Mouse (Mus musculus) frontal cortex, postnatal 14 days (tissue): ENCODE measurements around the gene Sntb2.

ENCODE experiments used
- DNase-seq, 2 experiments: peaks; one replicate each; pipeline ENCODE4 v3.0.0; 2022; ENCODE audit warnings: low spot score in 2 of 2

Gene Sntb2

GRCm38 (mm10) chr8:106929921-106930320 is 5.6 kb upstream of the Sntb2 start:
- no peak for DNase-seq

GRCm38 (mm10) chr8:106932376-106933065 is 3.0 kb upstream of the Sntb2 start:
- DNase-seq, result peak in 1 of 2 experiments; percentile 14

GRCm38 (mm10) chr8:106933506-106934143 is 1.9 kb upstream of the Sntb2 start:
- DNase-seq, result no peak

GRCm38 (mm10) chr8:106934226-106934977 is 1.1 kb upstream of the Sntb2 start:
- DNase-seq, result no peak

- DNase-seq, result peak in 1 of 2 experiments; percentile 26
These were observed 438 bp downstream of the Sntb2 start for GRCm38 (mm10) chr8:106935899-106936477.

GRCm38 (mm10) chr8:106936478-106937051 is 1.0 kb downstream of the Sntb2 start:
- peak in 1 of 2 experiments; percentile 21 for DNase-seq

- no peak for DNase-seq
These were observed 1.7 kb downstream of the Sntb2 start for GRCm38 (mm10) chr8:106937081-106937800.

GRCm38 (mm10) chr8:106941806-106942205 is 6.3 kb downstream of the Sntb2 start:
- DNase-seq, result no peak

GRCm38 (mm10) chr8:106943874-106944418 is 8.4 kb downstream of the Sntb2 start:
- no peak for DNase-seq

GRCm38 (mm10) chr8:106944756-106945155 is 9.2 kb downstream of the Sntb2 start:
- no peak for DNase-seq

GRCm38 (mm10) chr8:106948678-106949243 is 13.2 kb downstream of the Sntb2 start:
- no peak for DNase-seq

- no peak for DNase-seq
These were observed 16.2 kb downstream of the Sntb2 start for GRCm38 (mm10) chr8:106951707-106952106.

GRCm38 (mm10) chr8:106953571-106953970 is 18.0 kb downstream of the Sntb2 start:
- no peak for DNase-seq

- no peak for DNase-seq
These were observed 21.5 kb downstream of the Sntb2 start for GRCm38 (mm10) chr8:106957086-106957485.

GRCm38 (mm10) chr8:106958212-106958611 is 22.7 kb downstream of the Sntb2 start:
- no peak for DNase-seq

- no peak for DNase-seq
These were observed 24.1 kb downstream of the Sntb2 start for GRCm38 (mm10) chr8:106959626-106960025.

- DNase-seq, result no peak
These were observed 26.8 kb downstream of the Sntb2 start for GRCm38 (mm10) chr8:106962322-106962721.

GRCm38 (mm10) chr8:106963365-106963764 is 27.8 kb downstream of the Sntb2 start:
- no peak for DNase-seq

- DNase-seq, result no peak
These were observed 29.0 kb downstream of the Sntb2 start for GRCm38 (mm10) chr8:106964573-106964972.

- DNase-seq, result no peak
These were observed 34.4 kb downstream of the Sntb2 start for GRCm38 (mm10) chr8:106969964-106970363.

- no peak for DNase-seq
These were observed 36.4 kb downstream of the Sntb2 start for GRCm38 (mm10) chr8:106971916-106972315.
